Mouse (Mus musculus) lung, postnatal 0 days (tissue): ENCODE data around the gene Slc13a2. TPM values are rescaled to one million over a fixed set of nuclear protein-coding genes. Genes with fewer than 3 reads are reported as not detected.
A peak's percentile ranks its signal among the peaks of the same experiment; 100 is the strongest.

Experiments used
- ATAC-seq: fragments of 200-750 bp; cut with Nextera tagmentation; 2 replicates; pipeline ENCODE4 v1.8.0; 2017; ENCODE audit warnings: moderate library complexity
- DNase-seq: peaks from one replicate; pipeline ENCODE4 v3.0.0-alpha.2; 2016; ENCODE audit warnings: low spot score
- H3K27ac ChIP-seq: fragments of 300-500 bp; sonication (generic); 2 replicates; pipeline ENCODE4 v1.5.1; 2014; ENCODE audit warnings: antibody characterized with exemption, mild to moderate bottlenecking, low read length, mixed read lengths
- H3K27me3 ChIP-seq: fragments of 300-500 bp; sonication (generic); replicated peaks from 2 replicates; pipeline ENCODE4 v1.6.1; 2014; ENCODE audit warnings: low read length, mixed read lengths; ENCODE audit not compliant: insufficient read depth
- H3K36me3 ChIP-seq: fragments of 300-500 bp; sonication (generic); 2 replicates; pipeline ENCODE4 v1.6.1; 2014; ENCODE audit warnings: low read length, mixed read lengths; ENCODE audit not compliant: insufficient read depth
- H3K4me1 ChIP-seq: fragments of 300-500 bp; sonication (generic); 2 replicates; pipeline ENCODE4 v1.6.1; 2014; ENCODE audit warnings: antibody characterized with exemption, low read depth, low read length, mixed read lengths; ENCODE audit not compliant: insufficient read depth
- H3K4me2 ChIP-seq: fragments of 300-500 bp; sonication (generic); replicated peaks from 2 replicates; pipeline ENCODE4 v1.6.1; 2014; ENCODE audit warnings: low read depth, mild to moderate bottlenecking, low read length, moderate library complexity, mixed read lengths
- H3K4me3 ChIP-seq: fragments of 300-500 bp; sonication (generic); 2 replicates; pipeline ENCODE4 v1.5.1; 2014; ENCODE audit warnings: low read depth, low read length
- H3K9ac ChIP-seq: fragments of 300-500 bp; sonication (generic); replicated peaks from 2 replicates; pipeline ENCODE4 v1.6.1; 2014; ENCODE audit warnings: low read depth, mild to moderate bottlenecking
- H3K9me3 ChIP-seq: fragments of 300-500 bp; sonication (generic); 2 replicates; pipeline ENCODE4 v1.6.1; 2016; ENCODE audit warnings: low read length, mixed read lengths
- CTCF ChIP-seq: IDR thresholded peaks from 2 replicates; pipeline ENCODE4 v1.5.1; 2016; ENCODE audit warnings: antibody characterized with exemption, mild to moderate bottlenecking
- EP300 ChIP-seq: IDR thresholded peaks from 2 replicates; pipeline ENCODE4 v1.6.1; 2016; ENCODE audit warnings: antibody characterized with exemption, mild to moderate bottlenecking, control low read depth
- WGBS: fragments of 180-500 bp; shearing (Covaris S2); extraction: QIAGEN DNeasy Blood & Tissue Kit; methylation state at CpG from one replicate; pipeline ENCODE4 v1.1.7; 2014; 5-methylcytosine and 5-hydroxymethylcytosine counted together
- polyA plus RNA-seq: library from polyadenylated mRNA; unstranded; fragments of >200 nt; fragmentation: Nextera tagmentation; extraction: Ambion mirVana; gene quantifications from 2 replicates; pipeline ENCODE4 v1.2.1, GENCODE M21; 2015

Slc13a2 gene
- 0.43 and 0.51 TPM in 2 replicates for polyA plus RNA-seq

GRCm38 (mm10) chr11:78422055-78422819 is at the start of gene Slc13a2:
Slc13a2 (minus strand) TSS chr11:78422217.
- H3K4me2 ChIP-seq, result no peak within 1 kb of the TSS
- H3K9me3 ChIP-seq, result no peaks in the 10 kb centered on the region
- no peaks in the 10 kb centered on the region for H3K36me3 ChIP-seq
- ATAC-seq, result peak; percentile 34; the same call in 1 of the 2 replicates
- no peak for DNase-seq
- H3K27ac ChIP-seq, result no peak within 1 kb of the TSS
- TF ChIP-seq EP300, result no peak
- peak; percentile 43 for TF ChIP-seq CTCF
- H3K4me3 ChIP-seq, result no peak within 1 kb of the TSS
- WGBS, result 22% methylated on average over 13 of the region's 13 CpGs
- no peaks in the 10 kb centered on the region for H3K4me1 ChIP-seq
- H3K9ac ChIP-seq, result no peak within 1 kb of the TSS
- no peaks in the 10 kb centered on the region for H3K27me3 ChIP-seq

GRCm38 (mm10) chr11:78471326-78472103 is 49.5 kb upstream of the Slc13a2 start:
- TF ChIP-seq EP300 (no peak), CTCF (no peak)
- Histone ChIP-seq H3K4me1 (peaks cover under 1% of the 10 kb centered on the region; the same call in 1 of the 2 replicates), H3K9ac (no peak overlapping the region), H3K9me3 (no peaks in the 10 kb centered on the region), H3K36me3 (no peaks in the 10 kb centered on the region), H3K4me2 (no peak overlapping the region), H3K4me3 (no peak overlapping the region), H3K27ac (no peak overlapping the region), H3K27me3 (no peaks in the 10 kb centered on the region)
- ATAC-seq, result no peak
- 88% methylated on average over 10 of the region's 10 CpGs for WGBS
- DNase-seq, result no peak

- H3K4me2 ChIP-seq, result no peak overlapping the region
- H3K4me3 ChIP-seq, result no peak overlapping the region
- ATAC-seq (no peak), DNase-seq (no peak)
- 52% methylated on average over 3 of the region's 3 CpGs for WGBS
- no peak overlapping the region for H3K27ac ChIP-seq
- H3K4me1 ChIP-seq, result peaks cover 5% of the 10 kb centered on the region; the same call in 1 of the 2 replicates
- H3K36me3 ChIP-seq, result no peaks in the 10 kb centered on the region
- H3K9ac ChIP-seq, result no peak overlapping the region
- TF ChIP-seq CTCF (no peak), EP300 (no peak)
- no peaks in the 10 kb centered on the region for H3K27me3 ChIP-seq
- no peaks in the 10 kb centered on the region for H3K9me3 ChIP-seq
Observed at GRCm38 (mm10) chr11:78467932-78468331, 45.9 kb upstream of the Slc13a2 start.

GRCm38 (mm10) chr11:78467515-78467914 is 45.5 kb upstream of the Slc13a2 start:
- Histone ChIP-seq H3K27ac (no peak overlapping the region), H3K4me3 (no peak overlapping the region), H3K9me3 (no peaks in the 10 kb centered on the region), H3K27me3 (no peaks in the 10 kb centered on the region), H3K4me1 (peaks cover 5% of the 10 kb centered on the region; the same call in 1 of the 2 replicates), H3K9ac (no peak overlapping the region), H3K36me3 (no peaks in the 10 kb centered on the region), H3K4me2 (no peak overlapping the region)
- 67% methylated on average over 7 of the region's 7 CpGs for WGBS
- ATAC-seq (no peak), DNase-seq (no peak)
- TF ChIP-seq CTCF (no peak), EP300 (no peak)

GRCm38 (mm10) chr11:78466242-78466912 is 44.4 kb upstream of the Slc13a2 start:
- TF ChIP-seq CTCF, result no peak
- TF ChIP-seq EP300, result no peak
- Histone ChIP-seq H3K9me3 (peaks cover 4% of the 10 kb centered on the region; the same call in 1 of the 2 replicates), H3K4me3 (peak overlapping the region; percentile 65), H3K27me3 (no peaks in the 10 kb centered on the region), H3K4me2 (peak overlapping the region; percentile 94), H3K27ac (peak overlapping the region; percentile 54; the same call in 1 of the 2 replicates), H3K36me3 (no peaks in the 10 kb centered on the region), H3K9ac (peak overlapping the region; percentile 30; the same call in 1 of the 2 replicates), H3K4me1 (peaks cover 5% of the 10 kb centered on the region; the same call in 1 of the 2 replicates)
- DNase-seq, result no peak
- 68% methylated on average over 23 of the region's 23 CpGs for WGBS
- ATAC-seq, result no peak
